Mouse (Mus musculus) megakaryocyte progenitor cell, adult 5-6 weeks (primary cell): ENCODE data around the gene Fignl2. TPM values are rescaled to one million over a fixed set of nuclear protein-coding genes. Genes with fewer than 3 reads are reported as not detected.
A peak's percentile ranks its signal among the peaks of the same experiment; 100 is the strongest.

Source experiments
- ATAC-seq: replicated peaks from 2 replicates; pipeline ENCODE4 v1.8.0; 2016; ENCODE audit warnings: mild to moderate bottlenecking, moderate TSS enrichment, inconsistent platforms; ENCODE audit not compliant: poor library complexity
- total RNA-seq, 2 experiments: library from RNA; stranded (forward) in 1 of 2; stranded (reverse) in 1 of 2; fragments of 157-497, 149-512 nt in 1 of 2; fragments of 200-1000 nt in 1 of 2; gene quantifications; 2 replicates each; pipeline versions ENCODE4 v1.2.3 to v1.2.4; 2015 to 2017

The Fignl2 gene
- total RNA-seq, 2 experiments from 2014 or later = under 0.01 TPM; not detected in 1

DNA sequence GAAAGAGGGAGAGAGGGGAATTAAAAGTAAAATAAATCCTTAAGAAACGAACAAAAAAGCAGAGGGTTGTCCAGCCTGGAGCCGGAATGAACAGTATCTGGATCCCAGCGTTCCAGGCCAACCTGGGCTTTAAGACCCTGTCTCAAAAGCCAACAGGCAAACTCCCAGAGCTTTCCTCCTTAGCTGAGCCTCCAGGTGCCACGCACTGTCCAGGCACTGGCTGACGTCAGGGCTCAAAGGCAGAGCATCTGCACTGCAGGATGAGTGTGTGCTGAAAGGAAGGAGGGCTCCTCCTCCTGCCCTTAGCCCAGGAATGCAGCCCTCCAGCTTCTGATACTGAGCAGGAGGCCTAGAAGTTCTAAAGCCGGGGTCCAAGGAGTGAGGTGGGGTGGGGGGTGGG, 15.6 kb upstream of the Fignl2 start:
- ATAC-seq = no peak

DNA sequence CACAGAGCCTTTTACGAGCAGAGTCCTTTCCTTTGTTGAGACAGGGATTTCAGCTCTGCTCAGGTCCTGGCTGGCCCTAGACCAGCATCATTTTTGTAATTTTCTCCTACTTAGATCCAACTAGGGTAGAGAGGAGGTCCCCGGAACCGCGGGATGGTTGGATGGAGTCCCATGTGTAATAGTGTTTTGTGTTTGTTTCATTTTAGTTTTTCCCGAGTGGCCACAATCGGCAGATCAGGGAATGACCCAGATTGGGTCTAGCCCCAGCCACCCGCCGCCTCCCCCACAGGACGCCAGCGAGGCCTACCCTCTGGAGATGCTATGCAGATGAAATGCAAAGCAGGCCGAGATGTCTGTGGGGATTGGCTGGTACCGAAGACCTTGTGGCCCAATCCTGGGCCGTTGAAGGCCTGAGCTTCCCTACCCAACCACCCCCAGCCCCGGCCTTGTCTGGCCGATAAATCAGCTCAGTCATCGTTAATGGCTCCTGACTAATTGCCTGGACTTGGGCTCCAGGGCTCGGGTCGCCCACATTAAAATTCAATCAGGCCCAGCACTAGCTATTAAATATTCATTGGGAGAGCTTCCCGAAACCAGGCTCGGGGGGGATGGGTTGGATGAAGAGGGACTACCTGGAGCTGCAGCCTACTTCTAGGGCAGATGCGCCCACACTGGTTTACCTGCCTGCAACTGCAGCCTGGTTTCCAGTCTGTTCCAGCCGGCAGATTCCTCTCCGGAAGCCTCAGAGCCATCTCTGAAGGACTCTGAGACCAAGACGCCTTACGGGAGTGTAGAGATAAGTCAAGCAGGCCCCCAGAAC, 14.7 kb upstream of the Fignl2 start:
- no peak for ATAC-seq

DNA sequence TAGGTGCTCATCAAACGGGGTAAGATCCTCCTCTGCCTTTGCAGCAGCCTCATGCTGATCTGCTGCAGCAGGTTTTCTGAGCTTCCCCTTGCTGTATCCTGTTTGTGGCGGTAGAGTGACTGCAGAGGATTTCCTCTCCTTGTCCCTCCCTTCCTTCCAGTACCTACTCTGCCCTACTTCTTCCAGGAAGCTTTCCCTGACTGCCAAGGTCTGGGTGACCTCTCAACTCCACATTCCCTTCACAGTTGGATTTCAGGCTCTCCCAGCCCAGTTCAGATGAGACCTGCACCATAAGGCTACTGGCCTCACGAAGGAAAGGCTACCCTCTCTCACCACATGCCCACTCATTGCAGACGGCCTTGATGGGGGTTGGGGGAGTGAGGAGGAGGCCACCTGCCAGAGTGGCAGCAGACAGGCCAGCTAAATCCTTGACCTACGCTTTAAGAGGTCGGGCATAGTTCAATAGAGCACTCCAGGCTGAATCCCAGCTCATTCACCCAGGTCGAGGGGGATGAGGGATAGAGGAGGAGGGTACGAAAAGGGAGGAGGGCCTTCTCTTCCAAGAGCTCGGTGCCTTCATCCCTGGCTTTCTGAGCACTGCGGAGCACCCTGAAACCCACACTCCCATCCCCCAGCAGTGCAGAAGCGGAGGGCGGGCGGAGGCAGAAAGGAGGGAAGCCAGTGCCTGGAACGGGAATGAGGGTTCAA, 13.9 kb upstream of the Fignl2 start:
- ATAC-seq = no peak

DNA sequence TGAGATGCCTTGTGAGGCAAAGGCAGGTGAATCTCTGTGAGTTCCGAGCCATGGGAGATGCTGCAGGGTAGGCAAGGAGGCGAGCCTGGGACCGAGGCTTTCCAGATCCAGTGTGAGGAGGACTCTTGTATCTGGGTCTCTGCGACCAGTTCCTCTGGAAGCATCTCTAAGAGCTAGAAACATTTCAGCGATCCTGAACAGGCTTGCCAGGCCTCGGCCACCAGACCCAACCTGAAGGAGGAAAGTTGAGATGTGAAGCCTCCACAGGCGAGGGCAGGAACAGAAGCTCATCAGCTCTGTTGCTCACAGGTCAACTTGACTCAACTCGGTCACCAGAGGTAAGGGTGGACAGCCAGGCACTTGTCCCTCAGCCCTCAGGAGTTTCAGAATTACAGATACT, 13.2 kb upstream of the Fignl2 start:
- no peak for ATAC-seq

DNA sequence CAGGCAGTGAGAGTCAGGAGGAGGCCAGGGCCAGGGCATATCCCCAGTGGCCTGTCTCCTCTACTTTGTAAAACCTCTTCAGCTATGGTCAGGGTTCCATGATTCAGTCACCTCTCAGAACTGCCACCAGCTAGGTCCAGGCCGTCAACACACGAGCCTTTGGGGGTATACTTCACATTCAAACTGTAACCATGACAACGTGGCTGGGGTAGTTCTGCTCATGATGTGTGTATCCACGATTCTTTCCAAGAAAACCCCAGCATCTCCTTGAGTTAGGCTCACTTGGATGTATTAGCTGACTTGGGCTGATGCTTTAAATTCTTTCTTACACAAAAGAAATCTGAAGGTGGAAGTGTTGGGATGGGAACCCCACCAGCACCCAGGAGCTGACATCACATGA, 9.9 kb upstream of the Fignl2 start:
- ATAC-seq = no peak

DNA sequence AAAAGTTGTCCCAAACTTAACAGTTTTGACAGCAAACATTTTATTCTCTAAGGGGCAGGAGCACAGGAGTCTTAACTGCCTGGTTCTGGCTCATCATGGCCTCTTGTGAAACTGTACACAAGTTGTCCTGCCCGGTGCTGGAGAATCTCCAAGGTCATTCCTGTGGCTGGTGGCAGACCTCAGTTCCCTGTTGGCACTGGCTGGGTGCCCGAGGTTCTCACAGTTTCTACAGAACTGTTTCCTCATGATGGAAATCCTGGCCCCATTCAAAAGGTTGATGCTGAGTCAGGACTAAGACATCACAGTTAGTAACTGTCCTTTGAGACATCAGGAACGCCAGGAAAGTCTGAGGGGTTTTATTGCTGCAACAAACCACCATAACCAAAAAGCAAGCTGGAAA, 8.6 kb upstream of the Fignl2 start:
- ATAC-seq = peak; percentile 54

DNA sequence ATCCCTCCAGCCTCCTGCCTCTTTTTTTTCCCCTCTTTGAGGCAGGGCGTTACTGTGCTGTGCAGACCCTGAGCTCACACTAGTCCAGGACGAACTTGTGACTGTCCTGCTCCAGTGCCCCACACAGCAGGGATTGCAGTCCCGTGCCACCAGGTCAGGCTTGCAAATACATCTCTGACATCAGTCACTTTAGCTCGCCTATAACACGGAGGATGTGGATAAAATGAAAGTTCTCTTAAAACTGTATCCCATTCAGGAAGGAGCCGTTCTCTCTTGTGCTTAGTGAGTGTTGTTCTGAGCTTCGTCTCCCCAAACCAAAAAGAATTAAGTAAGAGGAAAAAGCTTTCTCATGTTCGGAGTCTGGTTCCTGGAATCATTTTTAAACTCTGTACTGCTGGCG, 8.1 kb upstream of the Fignl2 start:
- no peak for ATAC-seq

DNA sequence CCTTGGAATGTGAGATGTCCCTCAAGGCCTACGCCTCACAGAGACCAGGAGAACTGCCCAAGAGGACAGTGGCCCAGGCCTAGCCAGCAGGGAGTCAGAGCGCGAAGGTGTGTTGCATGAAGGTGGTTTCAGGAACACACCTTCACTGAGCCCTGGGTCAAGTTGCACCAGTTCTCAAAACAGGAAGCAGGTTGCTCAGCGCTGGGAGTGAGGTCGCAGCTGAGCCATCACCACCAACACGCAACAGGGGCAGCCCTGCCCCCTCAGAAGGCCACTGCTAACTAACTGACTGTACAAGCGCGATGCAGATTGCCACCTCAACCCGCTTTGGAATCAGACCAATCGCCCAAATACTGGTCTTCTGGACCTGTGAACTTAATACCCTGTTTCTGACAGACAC, 6.1 kb upstream of the Fignl2 start:
- peak; percentile 67 for ATAC-seq

DNA sequence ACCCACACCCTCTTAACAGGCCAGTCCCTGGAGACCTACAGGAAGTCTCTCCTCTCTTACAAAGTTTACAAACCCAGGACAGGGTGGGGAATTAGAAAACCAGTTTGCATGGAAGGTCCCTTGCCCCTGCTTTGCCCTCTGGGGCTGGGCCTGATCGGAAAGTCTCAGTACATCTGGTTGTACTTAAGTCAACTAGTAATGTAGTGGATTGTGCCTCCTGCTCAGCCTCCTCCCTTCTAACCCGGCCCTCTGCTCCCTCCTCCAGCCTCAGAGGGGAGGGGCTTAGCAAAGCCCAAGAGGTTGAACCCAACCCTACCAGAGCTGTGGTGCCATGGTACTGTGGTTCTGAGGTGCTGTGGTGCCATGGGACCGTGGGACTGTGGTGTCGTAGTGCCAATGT, 3.9 kb upstream of the Fignl2 start:
- no peak for ATAC-seq

DNA sequence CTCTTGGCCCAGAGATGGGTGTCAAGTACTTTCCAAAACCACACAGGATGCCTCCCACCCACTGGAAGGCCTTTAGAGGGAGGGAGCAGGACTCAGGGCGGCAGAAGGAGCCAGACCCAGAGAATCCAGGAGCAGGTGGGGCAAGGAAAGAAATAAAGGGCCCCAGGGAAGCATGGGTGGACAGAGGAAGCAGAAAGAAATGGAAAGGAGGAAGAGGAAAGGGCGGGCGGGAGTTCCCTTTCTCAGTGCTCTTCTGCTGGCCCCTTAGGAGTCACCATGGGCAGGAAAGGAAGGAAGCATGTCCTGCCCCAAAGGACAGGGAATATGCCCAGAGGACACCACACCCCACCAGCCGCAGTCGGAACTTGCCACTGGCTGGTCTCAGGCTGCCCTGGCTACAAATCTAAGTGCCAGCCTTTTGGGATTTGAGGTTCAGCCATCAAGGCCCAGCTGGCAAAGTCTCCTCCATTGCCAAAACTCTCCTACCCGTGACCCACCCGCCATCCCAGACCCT, 2.7 kb upstream of the Fignl2 start:
- ATAC-seq = no peak

DNA sequence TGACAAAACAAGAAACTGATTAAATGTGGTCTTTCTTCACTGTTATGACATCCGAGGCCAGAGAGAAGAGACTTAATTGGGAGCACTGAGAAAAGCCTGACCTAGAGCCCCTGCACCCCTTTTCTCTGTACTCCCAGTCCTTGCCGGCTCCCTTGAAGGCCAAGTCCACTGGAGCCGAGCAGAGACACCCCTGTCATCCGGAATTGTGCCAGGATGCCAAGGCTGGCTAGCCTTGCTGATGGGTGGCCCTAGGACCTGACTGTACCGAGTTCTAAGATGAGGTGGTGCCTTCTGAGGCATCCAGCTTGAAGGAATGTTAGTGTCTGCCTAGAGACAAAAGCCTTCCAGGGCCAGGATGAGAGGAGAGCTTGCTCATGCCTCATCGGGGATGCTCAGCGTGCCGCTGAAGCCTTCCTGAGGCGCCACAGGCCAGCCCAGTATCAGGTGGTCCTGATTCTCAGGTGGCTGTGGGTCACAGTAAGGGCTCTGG, 1.7 kb upstream of the Fignl2 start:
- no peak for ATAC-seq

DNA sequence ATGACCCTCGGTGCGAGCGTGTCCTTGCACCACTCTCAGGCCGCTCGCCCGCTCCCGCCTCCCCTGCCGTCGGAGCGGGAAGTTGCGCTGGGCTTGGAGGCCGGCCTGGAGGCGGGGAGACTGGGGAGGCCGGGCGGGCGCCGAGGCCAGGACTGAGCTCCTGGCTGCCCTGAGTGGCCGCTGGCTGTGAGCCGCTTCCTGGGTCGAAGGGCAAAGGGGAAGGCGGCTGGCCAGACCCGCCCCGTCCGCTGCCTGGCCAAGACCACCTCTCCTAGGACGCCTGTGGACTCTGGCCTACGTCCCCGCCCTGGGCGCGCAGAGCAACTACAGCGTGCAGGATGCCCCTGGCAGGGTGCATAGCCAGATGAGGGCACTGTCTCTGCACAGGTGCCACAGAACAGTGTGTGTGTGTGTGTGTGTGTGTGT, 377 bp upstream of the Fignl2 start:
- ATAC-seq = peak; percentile 59

DNA sequence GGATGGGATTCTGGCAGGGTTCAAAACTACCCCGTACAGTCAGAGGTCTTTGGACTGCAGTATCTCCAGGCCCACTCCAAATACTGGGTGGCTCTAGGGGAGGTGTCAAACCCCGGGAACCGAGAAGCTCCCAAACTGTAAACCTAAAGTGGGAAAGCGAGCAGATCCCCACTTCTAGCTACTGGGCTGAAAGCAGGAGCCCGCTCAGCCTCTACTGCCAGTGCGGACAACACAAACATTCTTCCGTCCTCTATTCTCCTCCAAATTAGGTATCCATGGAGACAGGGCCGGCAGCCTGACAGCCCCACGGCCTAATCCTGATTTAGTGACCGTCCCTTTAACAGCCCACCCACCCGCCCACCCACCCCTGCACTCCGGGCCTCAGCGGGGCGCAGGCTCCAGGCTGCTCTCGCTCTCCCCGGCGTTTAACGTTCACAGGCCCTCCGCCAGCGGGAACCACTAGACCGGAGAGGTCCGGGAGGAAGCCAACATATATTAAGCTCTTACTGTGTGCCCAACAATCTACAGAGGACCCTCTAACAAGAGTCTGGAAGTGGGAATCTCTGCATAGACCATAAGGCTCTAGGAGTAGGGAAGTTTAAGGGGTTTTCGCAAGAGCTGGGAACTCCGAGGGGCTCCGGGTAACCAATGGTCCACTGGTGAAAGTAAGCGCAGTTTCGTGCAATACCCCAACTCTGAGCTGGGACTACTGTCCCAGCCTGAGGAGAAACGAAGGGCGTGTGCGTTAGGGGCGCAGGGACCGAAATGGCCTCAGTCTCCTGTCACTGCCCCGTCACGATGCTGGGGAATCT, 1.2 kb downstream of the Fignl2 start:
- no peak for ATAC-seq

DNA sequence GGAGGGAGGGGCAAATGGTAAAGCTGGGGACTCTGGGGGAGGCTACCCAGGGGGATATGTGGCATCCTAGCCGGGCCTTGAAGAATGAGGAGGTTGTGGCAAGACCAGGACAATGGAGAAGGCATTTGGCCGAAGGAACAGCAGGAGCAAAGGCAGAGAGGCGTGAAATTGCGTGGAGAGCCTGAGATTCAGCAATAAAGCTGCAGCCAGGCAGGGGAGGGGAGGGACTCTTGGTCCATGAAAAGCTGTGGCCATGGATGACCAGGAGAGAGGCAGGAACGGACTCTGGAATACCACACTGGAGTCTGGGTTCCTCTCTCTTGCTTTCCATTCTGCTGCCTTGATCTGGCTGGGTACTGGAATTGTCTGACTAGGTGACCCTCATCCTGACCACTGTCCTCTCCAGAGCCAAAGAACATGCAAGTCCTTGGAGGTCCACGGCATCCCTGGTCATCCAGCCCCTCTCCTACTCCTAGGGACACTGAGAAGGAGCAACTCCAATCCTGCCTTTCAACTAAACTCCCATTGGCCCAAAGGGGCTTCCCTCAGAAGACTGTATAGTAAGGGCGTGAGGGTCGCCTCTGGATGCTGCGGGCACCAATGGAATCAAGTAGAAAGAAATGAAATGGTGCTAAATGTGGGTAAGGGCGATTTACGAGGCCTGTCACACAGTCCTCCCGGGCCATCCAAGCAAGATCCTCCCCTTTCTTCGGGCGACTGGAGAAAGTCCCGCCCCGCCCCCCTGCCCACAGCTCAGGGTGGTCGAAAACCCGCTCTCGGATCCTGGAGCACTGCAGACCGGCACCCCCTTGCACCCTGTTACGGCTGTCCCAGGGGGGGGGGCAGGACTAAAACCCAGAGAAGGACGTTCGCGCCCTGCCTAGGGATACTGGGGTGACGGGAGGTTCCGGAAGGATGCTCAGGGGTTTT, 2.0 kb downstream of the Fignl2 start:
- ATAC-seq = no peak

DNA sequence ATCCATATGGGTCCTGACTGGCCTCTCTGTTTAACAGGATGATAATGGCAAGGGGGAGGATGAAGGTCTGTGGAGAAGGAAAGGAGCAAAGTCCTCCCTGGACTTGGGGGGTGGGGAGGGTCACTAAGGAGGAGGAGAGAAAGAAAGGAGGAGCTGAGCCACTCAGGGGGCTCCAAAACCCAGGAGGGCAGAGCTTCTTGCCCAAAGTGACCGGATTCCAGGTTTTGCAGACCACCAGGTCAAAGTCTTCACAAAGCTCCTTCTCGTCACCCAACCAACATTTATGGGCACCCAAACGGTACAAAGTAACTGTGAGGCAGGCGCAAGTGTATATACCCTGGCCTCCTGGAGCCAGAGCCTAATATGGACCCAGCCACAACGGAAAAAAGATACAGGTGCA, 2.7 kb downstream of the Fignl2 start:
- no peak for ATAC-seq

DNA sequence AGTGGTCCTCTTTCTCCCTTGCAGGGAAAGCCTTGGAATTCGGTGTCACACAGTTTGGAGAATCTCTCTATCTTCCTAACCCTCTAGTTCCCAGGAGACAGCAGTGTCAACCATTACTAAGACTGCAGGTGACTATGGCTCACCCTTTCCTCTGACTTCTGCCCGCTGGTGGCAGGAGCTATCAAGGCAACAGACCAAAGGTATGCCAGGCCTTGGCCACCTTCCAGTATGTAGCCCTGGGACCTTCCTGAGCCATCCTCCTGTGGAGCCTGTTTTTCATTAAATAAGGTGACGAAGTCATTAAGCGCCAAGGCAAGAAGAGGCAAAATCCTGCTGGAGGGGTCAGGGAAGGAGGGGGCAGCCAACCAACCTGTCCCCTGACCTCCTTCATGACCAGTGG, 3.2 kb downstream of the Fignl2 start:
- no peak for ATAC-seq

DNA sequence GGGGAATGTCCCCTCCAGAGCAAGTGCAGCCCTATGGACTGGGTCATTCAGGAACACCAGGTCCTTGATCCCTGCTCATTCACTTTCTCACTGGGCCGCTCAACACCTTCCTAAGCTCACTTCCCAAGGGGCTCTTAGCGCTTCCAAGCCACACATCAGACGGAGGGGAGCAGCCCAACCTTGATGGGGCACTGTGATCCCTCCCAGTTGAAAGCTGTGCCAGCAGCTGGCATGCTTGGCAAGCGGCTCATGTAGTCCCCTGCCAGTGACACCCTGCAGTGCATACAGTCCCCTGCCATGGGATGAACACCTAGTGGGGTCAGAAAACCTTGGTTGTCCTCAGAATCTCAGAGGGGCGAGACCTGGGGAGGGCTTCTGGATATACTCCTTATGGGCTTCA, 4.3 kb downstream of the Fignl2 start:
- ATAC-seq = no peak

DNA sequence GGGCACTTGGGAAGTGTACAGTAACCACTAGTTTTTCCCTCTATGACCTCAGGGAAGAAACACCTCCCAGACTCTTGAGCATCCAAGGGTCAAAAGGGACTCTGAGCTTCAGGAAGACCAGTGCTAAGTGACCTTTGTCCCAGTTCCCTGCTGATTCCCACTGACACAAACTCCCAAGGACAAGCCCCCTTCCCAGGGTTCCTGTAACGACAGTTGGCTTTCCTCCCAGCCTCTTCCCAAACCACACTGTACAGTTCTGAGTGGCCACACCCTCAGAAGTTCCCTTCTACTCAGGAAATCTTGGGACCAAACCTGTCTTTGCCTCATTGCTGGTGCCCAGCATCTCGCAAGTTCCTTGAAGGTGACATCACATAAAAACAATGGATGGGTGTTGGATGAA, 5.6 kb downstream of the Fignl2 start:
- no peak for ATAC-seq

DNA sequence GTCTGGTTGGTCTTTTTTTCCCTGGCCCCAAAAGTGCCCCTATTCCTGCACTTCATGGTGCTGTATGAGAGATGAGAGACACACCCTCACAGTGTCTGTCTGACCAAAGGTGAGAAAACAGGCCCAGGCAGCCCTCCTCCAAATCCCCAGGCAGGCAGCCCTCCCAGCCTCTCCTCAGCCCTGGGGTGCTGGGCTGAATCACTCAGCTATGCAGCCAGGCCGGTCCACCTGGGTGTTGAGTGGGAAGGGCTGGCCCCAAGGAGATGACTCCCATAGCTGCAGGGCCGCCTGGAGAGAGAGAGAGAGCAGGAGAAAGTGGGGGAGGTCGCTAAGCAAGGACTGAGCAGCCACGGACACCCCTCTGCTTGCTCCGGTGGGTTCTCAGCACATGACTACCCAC, 7.6 kb downstream of the Fignl2 start:
- no peak for ATAC-seq

DNA sequence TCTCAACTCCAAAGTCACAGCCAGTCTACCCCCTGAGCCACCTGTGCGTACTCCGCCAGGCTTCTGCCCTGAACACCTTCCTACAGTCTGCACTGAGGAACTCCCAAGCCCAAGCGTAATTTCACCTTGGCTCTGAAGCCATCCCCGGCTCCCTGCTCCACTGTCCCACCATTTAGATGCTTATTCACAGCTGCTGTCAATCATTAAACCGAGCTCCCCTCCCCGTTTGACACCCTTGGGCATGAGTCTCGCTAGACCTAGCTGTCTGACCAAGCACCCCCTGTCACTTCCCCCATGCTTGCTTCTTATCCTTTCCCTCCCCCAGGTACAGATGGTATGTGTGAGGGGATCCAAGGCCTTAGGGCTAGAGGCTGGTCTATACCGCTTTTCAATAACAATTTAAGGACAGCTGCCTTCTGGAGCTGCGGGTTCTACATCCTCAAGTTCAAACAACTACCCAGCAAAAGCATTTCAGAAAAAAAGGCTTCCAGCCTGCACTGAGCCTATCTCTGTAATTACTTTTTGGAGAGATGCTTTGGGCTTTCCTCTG, 8.7 kb downstream of the Fignl2 start:
- ATAC-seq = no peak
